Mouse (Mus musculus): ENCODE results near the gene Gabpb1.

- TF ChIP-seq GATA1 (IDR thresholded peaks at IDR 0.05; ENCODE audit: borderline replicate concordance, low read length), result no peak
- no peak for TF ChIP-seq FLI1 (IDR thresholded peaks at IDR 0.05; ENCODE audit: low read length)
Measured at GRCm38 (mm10) chr2:126633165-126633564, 43.0 kb downstream of the Gabpb1 start.
